Mouse (Mus musculus): ENCODE data around the gene Tpcn2. TPM values are rescaled to one million over a fixed set of nuclear protein-coding genes. Genes with fewer than 3 reads are reported as not detected.

The Tpcn2 gene
- total and polyA plus RNA-seq, 3 experiments: 1.9 to 7.9 (median 3.0) TPM

- intact Hi-C loops (cut with DNase I): no loop called here
- H3K36me3 ChIP-seq (ENCODE audit: control insufficient read depth, insufficient read depth, low read length): no peaks in the 10 kb centered on the region
- DNase-seq: peak; percentile 40 to 74
Measured at GRCm38 (mm10) chr7:145266011-145266410, 17.8 kb downstream of the Tpcn2 start.

GRCm38 (mm10) chr7:145264202-145264601, 19.6 kb downstream of the Tpcn2 start:
- intact Hi-C loops (cut with DNase I): no loop called here
- Histone ChIP-seq H3K9ac (ENCODE audit: low read depth, low read length) (no peak overlapping the region), H3K79me2 (replicated peaks; ENCODE audit: control insufficient read depth, insufficient read depth, low read length) (no peaks in the 10 kb centered on the region), H3K4me3 (no peak overlapping the region), H3K27ac (no peak overlapping the region), H3K36me3 (ENCODE audit: control insufficient read depth, insufficient read depth, low read length) (no peaks in the 10 kb centered on the region), H3K27me3 (ENCODE audit: control insufficient read depth, insufficient read depth, low read length) (no peaks in the 10 kb centered on the region), H3K4me1 (ENCODE audit: control insufficient read depth, insufficient read depth, low read length) (peaks cover 2% of the 10 kb centered on the region)
- TF ChIP-seq POLR2A (IDR thresholded peaks at IDR 0.05; ENCODE audit: insufficient read depth, low read depth, low read length): no peak
- TF ChIP-seq CTCF (IDR thresholded peaks at IDR 0.05): no peak
- TF ChIP-seq EP300 (IDR thresholded peaks at IDR 0.05; ENCODE audit: insufficient read depth, low read depth, low read length): no peak
- WGBS: 62% methylated on average over 9 of the region's 9 CpGs
- no peak for DNase-seq

More at GRCm38 (mm10) chr7:145266011-145266410, 17.8 kb downstream of the Tpcn2 start:
- WGBS: 73% methylated on average over 2 of the region's 2 CpGs
- H3K4me3 ChIP-seq: no peak overlapping the region
- TF ChIP-seq EP300 (IDR thresholded peaks at IDR 0.05; ENCODE audit: insufficient read depth, low read depth, low read length) (no peak), POLR2A (IDR thresholded peaks at IDR 0.05; ENCODE audit: insufficient read depth, low read depth, low read length) (no peak), CTCF (IDR thresholded peaks at IDR 0.05) (no peak)
- peaks cover 2% of the 10 kb centered on the region for H3K4me1 ChIP-seq (ENCODE audit: control insufficient read depth, insufficient read depth, low read length)
- peak overlapping the region; percentile 41 for H3K27ac ChIP-seq
- H3K79me2 ChIP-seq (replicated peaks; ENCODE audit: control insufficient read depth, insufficient read depth, low read length): no peaks in the 10 kb centered on the region
- H3K27me3 ChIP-seq (ENCODE audit: control insufficient read depth, insufficient read depth, low read length): no peaks in the 10 kb centered on the region
- H3K9ac ChIP-seq (ENCODE audit: low read depth, low read length): no peak overlapping the region

GRCm38 (mm10) chr7:145256092-145256491, 27.7 kb downstream of the Tpcn2 start:
- TF ChIP-seq POLR2A (IDR thresholded peaks at IDR 0.05; ENCODE audit: insufficient read depth, low read depth, low read length) (no peak), EP300 (IDR thresholded peaks at IDR 0.05; ENCODE audit: insufficient read depth, low read depth, low read length) (no peak)
- Histone ChIP-seq H3K27me3 (ENCODE audit: control insufficient read depth, insufficient read depth, low read length) (no peaks in the 10 kb centered on the region), H3K9ac (ENCODE audit: low read depth, low read length) (no peak overlapping the region), H3K79me2 (replicated peaks; ENCODE audit: control insufficient read depth, insufficient read depth, low read length) (no peaks in the 10 kb centered on the region), H3K4me3 (no peak overlapping the region), H3K27ac (no peak overlapping the region), H3K36me3 (ENCODE audit: control insufficient read depth, insufficient read depth, low read length) (no peaks in the 10 kb centered on the region), H3K4me1 (ENCODE audit: control insufficient read depth, insufficient read depth, low read length) (no peaks in the 10 kb centered on the region)
- DNase-seq: no peak
- intact Hi-C loops (cut with DNase I): no loop called here
- WGBS: 100% methylated on average over 1 of the region's 1 CpGs

GRCm38 (mm10) chr7:145253986-145254630, 29.7 kb downstream of the Tpcn2 start:
- Histone ChIP-seq H3K79me2 (replicated peaks; ENCODE audit: control insufficient read depth, insufficient read depth, low read length) (no peaks in the 10 kb centered on the region), H3K9ac (ENCODE audit: low read depth, low read length) (no peak overlapping the region), H3K27ac (no peak overlapping the region), H3K4me3 (no peak overlapping the region), H3K4me1 (ENCODE audit: control insufficient read depth, insufficient read depth, low read length) (no peaks in the 10 kb centered on the region), H3K36me3 (ENCODE audit: control insufficient read depth, insufficient read depth, low read length) (no peaks in the 10 kb centered on the region), H3K27me3 (ENCODE audit: control insufficient read depth, insufficient read depth, low read length) (no peaks in the 10 kb centered on the region)
- TF ChIP-seq POLR2A (IDR thresholded peaks at IDR 0.05; ENCODE audit: insufficient read depth, low read depth, low read length) (no peak), CTCF (IDR thresholded peaks at IDR 0.05) (no peak), EP300 (IDR thresholded peaks at IDR 0.05; ENCODE audit: insufficient read depth, low read depth, low read length) (no peak)
- intact Hi-C loops (cut with DNase I): loop anchor here (2.0 kb wide), 1 partner anchor 29 kb away; no protein-coding TSS in a partner anchor
- WGBS: 54% methylated on average over 3 of the region's 3 CpGs
- no peak for DNase-seq

GRCm38 (mm10) chr7:145252715-145253476, 30.9 kb downstream of the Tpcn2 start:
- TF ChIP-seq POLR2A (IDR thresholded peaks at IDR 0.05; ENCODE audit: insufficient read depth, low read depth, low read length): no peak
- TF ChIP-seq EP300 (IDR thresholded peaks at IDR 0.05; ENCODE audit: insufficient read depth, low read depth, low read length): peak; percentile 80; the same call in 1 of the 2 replicates
- peak; percentile 96 for TF ChIP-seq CTCF (IDR thresholded peaks at IDR 0.05)
- Histone ChIP-seq H3K27ac (no peak overlapping the region), H3K4me3 (no peak overlapping the region), H3K36me3 (ENCODE audit: control insufficient read depth, insufficient read depth, low read length) (no peaks in the 10 kb centered on the region), H3K79me2 (replicated peaks; ENCODE audit: control insufficient read depth, insufficient read depth, low read length) (no peaks in the 10 kb centered on the region), H3K27me3 (ENCODE audit: control insufficient read depth, insufficient read depth, low read length) (no peaks in the 10 kb centered on the region), H3K9ac (ENCODE audit: low read depth, low read length) (no peak overlapping the region), H3K4me1 (ENCODE audit: control insufficient read depth, insufficient read depth, low read length) (no peaks in the 10 kb centered on the region)
- WGBS: 33% methylated on average over 8 of the region's 8 CpGs
- intact Hi-C loops (cut with DNase I): loop anchor here (2.0 kb wide), 1 partner anchor 30 kb away; no protein-coding TSS in a partner anchor
- peak; percentile 78 to 87 for DNase-seq

- Histone ChIP-seq H3K36me3 (ENCODE audit: control insufficient read depth, insufficient read depth, low read length) (no peaks in the 10 kb centered on the region), H3K4me3 (no peak overlapping the region), H3K27me3 (ENCODE audit: control insufficient read depth, insufficient read depth, low read length) (no peaks in the 10 kb centered on the region), H3K4me1 (ENCODE audit: control insufficient read depth, insufficient read depth, low read length) (no peaks in the 10 kb centered on the region), H3K79me2 (replicated peaks; ENCODE audit: control insufficient read depth, insufficient read depth, low read length) (no peaks in the 10 kb centered on the region), H3K9ac (ENCODE audit: low read depth, low read length) (no peak overlapping the region), H3K27ac (no peak overlapping the region)
- DNase-seq: no peak
- intact Hi-C loops (cut with DNase I): no loop called here
- 78% methylated on average over 9 of the region's 9 CpGs for WGBS
- TF ChIP-seq EP300 (IDR thresholded peaks at IDR 0.05; ENCODE audit: insufficient read depth, low read depth, low read length): no peak
Measured at GRCm38 (mm10) chr7:145250225-145250624, 33.6 kb downstream of the Tpcn2 start.

All from heart, adult 2 months (tissue).